Comparison of ENCODE assay signal across 23 mouse cellular contexts in genomic region chr11:105331129-105331528, GRCm38 (mm10). TPM values are rescaled to one million over a fixed set of nuclear protein-coding genes. Genes with fewer than 3 reads are reported as not detected.
DNase-seq lines count a peak whose midpoint lies in the region; ATAC-seq lines count a peak whose summit lies in the region.
"Had no signal": no experiment of that assay in that cellular context is flagged by ENCODE, and none has a peak within 500 bp of the region (broad histone marks: within the 10 kb centered on the region; RNA-seq: fewer than 3 reads in every experiment).

No protein-coding gene starts in this region.

- H3K9me3 ChIP-seq in hindbrain, embryonic 13.5 days, result no peaks in the 10 kb centered on the region
- no peaks in the 10 kb centered on the region for H3K9me3 ChIP-seq in hindbrain, embryonic 11.5 days (ENCODE audit: control insufficient read depth, low read length)
- H3K9me3 ChIP-seq in limb, embryonic 10.5 days (replicated peaks), result no peaks in the 10 kb centered on the region
- H3K9me3 ChIP-seq in stomach, embryonic 16.5 days (replicated peaks; ENCODE audit: control insufficient read depth, low read length), result no peaks in the 10 kb centered on the region
- H3K9me3 ChIP-seq in hindbrain, embryonic 16.5 days (ENCODE audit: control insufficient read depth, low read length), result no peaks in the 10 kb centered on the region
- H3K9me3 ChIP-seq: forebrain, embryonic 10.5 days; forebrain, embryonic 13.5 days; heart, embryonic 10.5 days; heart, embryonic 13.5 days had no signal

- H3K9ac ChIP-seq in hindbrain, embryonic 13.5 days, result 0 out of 2 replicates have a peak overlapping the region, but pooled peaks have one; percentile 24
- no peak overlapping the region for H3K9ac ChIP-seq in hindbrain, embryonic 11.5 days (ENCODE audit: low read depth, low read length)
- no peak overlapping the region for H3K9ac ChIP-seq in stomach, embryonic 16.5 days (ENCODE audit: low read length)
- H3K9ac ChIP-seq in hindbrain, embryonic 16.5 days (ENCODE audit: low read depth, low read length), result no peak overlapping the region
- H3K9ac ChIP-seq: forebrain, embryonic 13.5 days; heart, embryonic 13.5 days; hindbrain, embryonic 14.5 days had no signal

- no peak for DNase-seq in hindbrain, embryonic 11.5 days (ENCODE audit: low spot score)
- DNase-seq in fat pad, adult 2 months (ENCODE audit: extremely low read depth, low read depth, low spot score), result peak; percentile 80
- DNase-seq in limb, embryonic 10.5 days (ENCODE audit: low spot score), result peak; percentile 26
- DNase-seq in frontal cortex, postnatal 36 days (ENCODE audit: low spot score in 2 of 2), result no peak
- DNase-seq in left cerebral cortex, adult 18-20 months (ENCODE audit: low spot score in 2 of 2), result no peak
- DNase-seq: cerebellum, adult 11 months; cerebellum, adult 2 months had no signal

- 89% methylated on average over 3 of the region's 3 CpGs for WGBS in hindbrain, embryonic 13.5 days
- WGBS in hindbrain, embryonic 11.5 days, result 95% methylated on average over 3 of the region's 3 CpGs
- 85% methylated on average over 3 of the region's 3 CpGs for WGBS in limb, embryonic 10.5 days
- WGBS in stomach, embryonic 16.5 days, result 83% methylated on average over 3 of the region's 3 CpGs
- 87% methylated on average over 3 of the region's 3 CpGs for WGBS in hindbrain, embryonic 16.5 days

- H3K4me3 ChIP-seq in hindbrain, embryonic 13.5 days, result no peak overlapping the region
- H3K4me3 ChIP-seq in hindbrain, embryonic 11.5 days (ENCODE audit: low read depth, low read length), result no peak overlapping the region
- H3K4me3 ChIP-seq in limb, embryonic 10.5 days, result no peak overlapping the region
- no peak overlapping the region for H3K4me3 ChIP-seq in stomach, embryonic 16.5 days (replicated peaks; ENCODE audit: low read length)
- H3K4me3 ChIP-seq in hindbrain, embryonic 16.5 days (ENCODE audit: low read length), result no peak overlapping the region
- H3K4me3 ChIP-seq: erythroblast, embryonic 14.5 days; forebrain, embryonic 10.5 days; forebrain, embryonic 13.5 days; gastrocnemius, adult 2 months; heart, adult 2 months; heart, embryonic 10.5 days; heart, embryonic 13.5 days had no signal

- no peaks in the 10 kb centered on the region for H3K36me3 ChIP-seq in hindbrain, embryonic 13.5 days
- no peaks in the 10 kb centered on the region for H3K36me3 ChIP-seq in hindbrain, embryonic 11.5 days (ENCODE audit: control insufficient read depth, insufficient read depth, low read length)
- peaks cover 88% of the 10 kb centered on the region for H3K36me3 ChIP-seq in limb, embryonic 10.5 days
- no peaks in the 10 kb centered on the region for H3K36me3 ChIP-seq in stomach, embryonic 16.5 days (ENCODE audit: control insufficient read depth, insufficient read depth, low read length)
- H3K36me3 ChIP-seq in hindbrain, embryonic 16.5 days (ENCODE audit: control insufficient read depth, insufficient read depth, low read length), result no peaks in the 10 kb centered on the region

- H3K27me3 ChIP-seq in hindbrain, embryonic 13.5 days, result no peaks in the 10 kb centered on the region
- H3K27me3 ChIP-seq in hindbrain, embryonic 11.5 days (ENCODE audit: control insufficient read depth, insufficient read depth, low read length), result no peaks in the 10 kb centered on the region
- H3K27me3 ChIP-seq in limb, embryonic 10.5 days (ENCODE audit: low read depth, poor library complexity, severe bottlenecking), result no peaks in the 10 kb centered on the region
- no peaks in the 10 kb centered on the region for H3K27me3 ChIP-seq in stomach, embryonic 16.5 days (ENCODE audit: control insufficient read depth, insufficient read depth, low read length)
- no peaks in the 10 kb centered on the region for H3K27me3 ChIP-seq in hindbrain, embryonic 16.5 days (replicated peaks; ENCODE audit: control insufficient read depth, insufficient read depth, low read length)
- H3K27me3 ChIP-seq: forebrain, embryonic 13.5 days had no signal

- ATAC-seq in hindbrain, embryonic 13.5 days (ENCODE audit: low FRiP score), result no peak
- ATAC-seq in hindbrain, embryonic 11.5 days (ENCODE audit: low FRiP score), result no peak
- no peak for ATAC-seq in stomach, embryonic 16.5 days (ENCODE audit: insufficient read depth, low FRiP score)
- no peak for ATAC-seq in hindbrain, embryonic 16.5 days
- ATAC-seq: CD4-positive, CD25-positive, alpha-beta regulatory T cell, adult 4 months; forebrain, embryonic 13.5 days; forebrain, embryonic 16.5 days had no signal

- H3K4me1 ChIP-seq in hindbrain, embryonic 13.5 days (replicated peaks), result peaks cover 20% of the 10 kb centered on the region
- H3K4me1 ChIP-seq in hindbrain, embryonic 11.5 days (replicated peaks; ENCODE audit: control insufficient read depth, insufficient read depth, low read length), result no peaks in the 10 kb centered on the region
- peaks cover 17% of the 10 kb centered on the region; the same call in 1 of the 2 replicates for H3K4me1 ChIP-seq in limb, embryonic 10.5 days
- peaks cover 5% of the 10 kb centered on the region; the same call in 1 of the 2 replicates for H3K4me1 ChIP-seq in stomach, embryonic 16.5 days (ENCODE audit: control insufficient read depth, insufficient read depth, low read length)
- peaks cover 4% of the 10 kb centered on the region; the same call in 1 of the 2 replicates for H3K4me1 ChIP-seq in hindbrain, embryonic 16.5 days (ENCODE audit: control insufficient read depth, insufficient read depth, low read depth, low read length)

- no peak overlapping the region for H3K4me2 ChIP-seq in hindbrain, embryonic 13.5 days
- H3K4me2 ChIP-seq in hindbrain, embryonic 11.5 days (replicated peaks; ENCODE audit: low read depth, low read length), result no peak overlapping the region
- H3K4me2 ChIP-seq in stomach, embryonic 16.5 days (ENCODE audit: low read depth, low read length), result no peak overlapping the region
- H3K4me2 ChIP-seq in hindbrain, embryonic 16.5 days (ENCODE audit: low read length), result no peak overlapping the region
- H3K4me2 ChIP-seq: forebrain, embryonic 13.5 days; heart, embryonic 13.5 days; hindbrain, embryonic 14.5 days had no signal

- no peak overlapping the region for H3K27ac ChIP-seq in hindbrain, embryonic 13.5 days
- H3K27ac ChIP-seq in hindbrain, embryonic 11.5 days (ENCODE audit: low read depth, low read length), result no peak overlapping the region
- no peak overlapping the region for H3K27ac ChIP-seq in limb, embryonic 10.5 days
- H3K27ac ChIP-seq in stomach, embryonic 16.5 days (ENCODE audit: low read length), result peak overlapping the region; percentile 69; the same call in 1 of the 2 replicates
- no peak overlapping the region for H3K27ac ChIP-seq in hindbrain, embryonic 16.5 days (ENCODE audit: low read depth, low read length)
- H3K27ac ChIP-seq: forebrain, embryonic 10.5 days; forebrain, embryonic 13.5 days; gastrocnemius, adult 2 months; heart, adult 2 months; heart, embryonic 10.5 days; heart, embryonic 13.5 days; hindbrain, embryonic 14.5 days had no signal

RNA-seq across cellular contexts. Expression of gene Mrc2, which starts 38.7 kb away (rescaled TPM):
- polyA plus RNA-seq in hindbrain, embryonic 13.5 days (2015; fragmentation: Nextera tagmentation; extraction: Ambion mirVana), result 5.3 and 5.5 TPM in 2 replicates
- 6.6 and 7.2 TPM in 2 replicates for polyA plus RNA-seq in hindbrain, embryonic 11.5 days (2014; fragmentation: Nextera tagmentation; extraction: Ambion mirVana)
- polyA plus RNA-seq in limb, embryonic 10.5 days (2016; fragmentation: Nextera tagmentation; extraction: Ambion mirVana), result 27.6 and 31.6 TPM in 2 replicates
- 12.7 and 13.4 TPM in 2 replicates for polyA plus RNA-seq in stomach, embryonic 16.5 days (2015; fragmentation: Nextera tagmentation; extraction: Ambion mirVana)
- total RNA-seq in left cerebral cortex, adult 18-20 months (2021), result 1 to 10 TPM; 7.3 to 7.9 TPM
- polyA plus RNA-seq in hindbrain, embryonic 16.5 days (2015; fragmentation: Nextera tagmentation; extraction: Ambion mirVana), result 4.9 and 7.4 TPM in 2 replicates
- total RNA-seq: common myeloid progenitor, adult 5-6 weeks; hematopoietic stem cell, adult 5-6 weeks; MEL had no signal
- polyA plus RNA-seq: CD4-positive, CD25-positive, alpha-beta regulatory T cell, adult 4 months had no signal

Comparison
In these comparisons a context has a peak if more than half of its experiments do, and no peak if none do; other contexts are left out.
1. DNase-seq: peak in fat pad, adult 2 months (single experiment) and limb, embryonic 10.5 days (single experiment); none in hindbrain, embryonic 11.5 days (single experiment), frontal cortex, postnatal 36 days (0 of 2) and left cerebral cortex, adult 18-20 months (0 of 2).